Mouse (Mus musculus) macrophage (primary cell): ENCODE data around the gene Nfyc. TPM values are rescaled to one million over a fixed set of nuclear protein-coding genes. Genes with fewer than 3 reads are reported as not detected.

Source experiments
- H3K27ac ChIP-seq: fragments of 350-480 bp; formaldehyde crosslinking; 2 replicates; pipeline ENCODE4 v1.9.0; 2021
- H3K36me3 ChIP-seq: fragments of 350-480 bp; formaldehyde crosslinking; 2 replicates; pipeline ENCODE4 v1.9.0; 2021; ENCODE audit errors: inconsistent target
- H3K4me3 ChIP-seq: fragments of 350-480 bp; formaldehyde crosslinking; 2 replicates; pipeline ENCODE4 v1.9.0; 2021; ENCODE audit errors: inconsistent target
- H3K79me2 ChIP-seq: fragments of 350-480 bp; formaldehyde crosslinking; 2 replicates; pipeline ENCODE4 v1.9.0; 2021; ENCODE audit errors: inconsistent target
- WGBS: methylation state at CpG from one replicate; pipeline ENCODE4 v1.1.7; 2026; ENCODE audit warnings: inconsistent platforms; ENCODE audit not compliant: missing documents; 5-methylcytosine and 5-hydroxymethylcytosine counted together
- polyA plus RNA-seq: library from polyadenylated mRNA; stranded (reverse); fragments of 250-400 nt; gene quantifications from 3 replicates; pipeline ENCODE4 v1.2.4, GENCODE M21; 2018; ENCODE audit warnings: inconsistent platforms

The Nfyc gene
- polyA plus RNA-seq, 1 experiment from 2014 or later: 28.3 TPM

DNA sequence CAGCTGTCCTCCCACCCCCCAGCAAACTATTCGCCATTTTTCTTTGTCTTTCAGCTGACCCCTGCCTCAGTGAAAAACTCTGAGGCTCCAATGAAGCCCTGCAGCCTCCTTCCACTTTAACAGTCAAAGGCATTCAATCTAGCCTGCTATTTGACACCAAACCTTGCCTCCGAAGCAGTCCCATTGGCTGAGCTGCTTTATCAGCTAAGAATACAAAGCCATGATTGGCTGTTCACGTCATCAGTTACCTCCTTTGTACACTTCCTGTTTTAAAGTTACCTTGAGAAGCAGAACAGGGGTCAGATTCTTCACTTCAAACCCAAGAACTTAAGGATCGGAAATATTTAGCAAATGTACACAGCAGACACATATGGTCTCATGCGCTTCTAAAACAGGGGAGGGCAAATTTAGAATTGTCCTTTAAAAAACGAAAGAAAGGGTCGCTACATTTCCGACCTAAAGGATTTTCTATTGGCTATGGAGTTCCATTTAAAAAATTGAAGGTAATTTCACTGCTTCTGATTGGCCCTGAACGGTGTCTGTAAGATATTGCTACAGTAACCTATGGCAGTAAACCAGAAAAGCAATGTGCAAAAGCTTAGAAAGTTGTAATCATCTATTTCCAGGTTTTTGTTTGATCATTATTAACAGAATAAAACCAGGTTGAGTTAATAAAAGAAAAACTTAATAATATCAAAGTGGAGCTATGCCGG, 15.6 kb downstream of the Nfyc start:
- Histone ChIP-seq H3K36me3 (no peaks in the 10 kb centered on the region), H3K27ac (peak overlapping the region; percentile 28), H3K79me2 (peaks cover 98% of the 10 kb centered on the region), H3K4me3 (peak overlapping the region; percentile 60)
- 9% methylated on average over 10 of the region's 10 CpGs for WGBS

DNA sequence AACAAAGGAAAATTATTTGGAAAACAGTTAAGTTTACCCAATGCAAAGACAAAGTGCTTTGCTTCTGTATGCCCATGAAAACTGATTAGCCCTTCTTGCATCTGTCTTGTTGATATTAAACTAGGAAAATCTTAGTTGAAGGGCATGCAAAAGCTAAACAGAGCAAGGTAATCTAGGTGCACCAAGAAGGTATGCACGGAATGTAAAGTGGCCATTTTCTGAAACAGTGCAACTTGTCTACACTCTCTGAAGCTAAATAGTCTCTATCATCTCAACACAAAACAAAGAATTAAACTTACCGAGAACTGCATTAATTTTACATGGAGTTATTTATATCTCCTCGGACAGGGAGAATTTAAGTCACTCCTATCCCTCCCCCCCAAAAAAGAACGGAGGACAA, 16.2 kb downstream of the Nfyc start:
- WGBS: 10% methylated on average over 4 of the region's 4 CpGs
- peak overlapping the region; percentile 28 for H3K27ac ChIP-seq
- peaks cover 98% of the 10 kb centered on the region for H3K79me2 ChIP-seq
- no peaks in the 10 kb centered on the region for H3K36me3 ChIP-seq
- H3K4me3 ChIP-seq: peak overlapping the region; percentile 60

DNA sequence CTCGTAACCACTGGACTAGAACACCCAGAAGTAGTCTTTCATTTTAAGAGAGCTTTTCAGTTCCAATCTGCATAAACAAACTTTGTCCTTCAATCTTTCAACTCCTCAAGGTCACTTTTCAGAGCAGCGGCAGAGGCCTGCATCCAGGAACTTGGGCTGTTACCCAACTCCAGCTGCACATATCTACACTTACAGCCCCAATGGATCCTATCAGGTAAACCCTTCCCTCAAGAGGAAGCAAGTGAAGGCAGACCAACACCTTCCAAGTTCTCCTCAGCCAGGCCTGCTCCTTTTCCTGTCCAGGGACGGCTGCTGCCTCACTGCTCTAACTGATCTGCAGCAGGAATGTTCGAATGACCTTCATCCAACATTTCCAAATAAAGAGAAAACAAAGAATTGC, 17.2 kb downstream of the Nfyc start:
- Histone ChIP-seq H3K27ac (no peak overlapping the region), H3K79me2 (peaks cover 100% of the 10 kb centered on the region), H3K4me3 (no peak overlapping the region), H3K36me3 (no peaks in the 10 kb centered on the region)
- WGBS: 64% methylated on average over 4 of the region's 4 CpGs

DNA sequence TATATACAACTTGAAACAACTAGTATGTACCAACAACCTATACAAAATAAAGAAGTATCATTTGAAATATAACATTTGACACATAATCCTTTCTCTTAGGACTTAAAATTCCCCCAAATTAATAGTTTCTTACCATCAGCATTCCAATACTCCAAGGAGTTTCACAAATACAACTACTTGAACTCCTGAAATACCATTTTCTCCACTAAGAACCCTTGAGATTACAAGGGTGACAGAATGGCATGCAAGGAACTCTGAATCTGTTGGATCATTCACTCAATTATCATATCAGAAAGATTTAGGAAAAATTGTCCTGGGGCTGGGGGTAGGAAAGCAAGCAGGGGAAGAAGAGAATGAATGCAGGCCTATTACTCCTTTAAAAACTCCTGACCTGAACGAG, 17.6 kb downstream of the Nfyc start:
- Histone ChIP-seq H3K27ac (no peak overlapping the region), H3K4me3 (no peak overlapping the region), H3K79me2 (peaks cover 100% of the 10 kb centered on the region), H3K36me3 (no peaks in the 10 kb centered on the region)
- WGBS: 46% methylated on average over 1 of the region's 1 CpGs

DNA sequence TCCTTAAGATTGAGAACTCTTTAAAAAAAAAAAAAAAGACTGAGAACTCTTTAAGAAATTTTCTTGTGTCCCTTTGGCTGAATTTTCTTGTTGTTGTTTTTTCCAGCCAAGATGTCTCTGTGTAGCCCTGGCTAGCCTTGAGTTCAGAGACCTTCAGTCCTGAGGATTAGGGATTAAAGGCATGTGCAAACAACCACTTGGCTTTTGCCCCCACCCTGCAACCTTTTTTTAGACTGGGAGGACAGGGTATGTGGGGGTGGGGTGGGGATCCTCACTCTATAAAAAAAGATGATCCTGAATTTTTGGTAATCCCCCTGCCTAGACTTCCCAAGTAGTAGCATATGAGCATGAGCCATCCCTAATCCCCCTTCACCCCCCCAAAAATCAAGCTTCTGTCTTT, 25.6 kb downstream of the Nfyc start:
- H3K4me3 ChIP-seq: no peak overlapping the region
- no peak overlapping the region for H3K27ac ChIP-seq
- H3K36me3 ChIP-seq: no peaks in the 10 kb centered on the region
- peaks cover 100% of the 10 kb centered on the region for H3K79me2 ChIP-seq

DNA sequence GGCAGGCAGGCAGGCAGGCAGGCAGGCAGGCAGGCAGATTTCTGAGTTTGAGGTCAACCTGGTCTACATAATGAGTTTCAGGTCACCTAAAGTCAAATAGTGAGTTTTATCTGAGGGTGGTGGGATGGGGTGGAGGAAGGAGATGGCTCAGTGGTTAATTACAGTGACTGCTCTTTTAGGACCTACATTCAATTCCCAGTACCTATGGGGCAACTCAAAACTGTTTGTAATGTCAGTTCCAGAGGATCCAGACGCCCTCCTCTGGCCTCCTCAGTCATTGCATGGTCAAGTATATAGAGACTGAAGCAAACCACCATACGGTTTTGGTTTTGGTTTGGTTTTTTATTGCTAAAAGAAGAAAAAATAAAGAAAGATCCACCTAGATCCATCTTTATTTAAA, 29.9 kb downstream of the Nfyc start:
- no peak overlapping the region for H3K27ac ChIP-seq
- no peak overlapping the region for H3K4me3 ChIP-seq
- 58% methylated on average over 2 of the region's 2 CpGs for WGBS
- H3K36me3 ChIP-seq: no peaks in the 10 kb centered on the region
- peaks cover 100% of the 10 kb centered on the region for H3K79me2 ChIP-seq

- Histone ChIP-seq H3K4me3 (no peak overlapping the region), H3K27ac (no peak overlapping the region), H3K79me2 (peaks cover 100% of the 10 kb centered on the region), H3K36me3 (no peaks in the 10 kb centered on the region)
- WGBS: 92% methylated on average over 3 of the region's 3 CpGs
Measured at GRCm38 (mm10) chr4:120800691-120801090, 30.7 kb downstream of the Nfyc start.

GRCm38 (mm10) chr4:120799680-120800166, 31.6 kb downstream of the Nfyc start:
- WGBS: 70% methylated on average over 2 of the region's 2 CpGs
- Histone ChIP-seq H3K36me3 (no peaks in the 10 kb centered on the region), H3K27ac (no peak overlapping the region), H3K4me3 (no peak overlapping the region), H3K79me2 (peaks cover 100% of the 10 kb centered on the region)

DNA sequence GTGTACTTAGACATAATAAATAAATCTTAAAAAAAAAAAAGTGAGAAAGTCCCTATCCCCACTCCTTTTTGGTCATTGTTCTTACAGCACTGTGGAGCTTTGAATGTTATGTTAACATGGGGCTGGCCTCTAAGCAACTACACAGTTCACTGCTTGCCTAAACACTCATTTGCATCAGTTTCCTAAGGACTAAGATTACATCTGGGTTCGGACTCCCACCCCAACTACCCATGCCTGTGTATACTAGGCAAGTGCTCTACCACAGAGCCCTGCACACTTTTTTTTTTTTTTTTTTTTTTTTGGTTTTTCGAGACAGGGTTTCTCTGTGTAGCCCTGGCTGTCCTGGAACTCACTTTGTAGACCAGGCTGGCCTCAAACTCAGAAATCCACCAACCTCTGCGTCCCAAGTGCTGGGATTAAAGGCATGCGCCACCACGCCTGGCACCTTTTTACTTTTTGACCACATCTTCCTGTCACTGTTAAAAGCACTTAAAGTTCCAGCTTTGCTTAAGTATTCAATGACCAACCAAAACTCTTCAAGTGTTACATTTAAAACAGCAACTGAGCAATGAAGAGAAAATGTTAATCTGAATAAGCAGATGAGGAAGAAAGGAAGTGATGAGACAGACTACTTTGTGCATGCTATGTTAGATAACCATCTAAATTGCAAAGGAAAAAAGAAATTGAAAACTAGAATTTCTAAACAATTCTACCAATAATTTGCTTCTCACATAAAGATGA, 33.2 kb downstream of the Nfyc start:
- Histone ChIP-seq H3K27ac (no peak overlapping the region), H3K4me3 (no peak overlapping the region), H3K79me2 (peaks cover 100% of the 10 kb centered on the region), H3K36me3 (no peaks in the 10 kb centered on the region)
- 75% methylated on average over 4 of the region's 5 CpGs for WGBS

DNA sequence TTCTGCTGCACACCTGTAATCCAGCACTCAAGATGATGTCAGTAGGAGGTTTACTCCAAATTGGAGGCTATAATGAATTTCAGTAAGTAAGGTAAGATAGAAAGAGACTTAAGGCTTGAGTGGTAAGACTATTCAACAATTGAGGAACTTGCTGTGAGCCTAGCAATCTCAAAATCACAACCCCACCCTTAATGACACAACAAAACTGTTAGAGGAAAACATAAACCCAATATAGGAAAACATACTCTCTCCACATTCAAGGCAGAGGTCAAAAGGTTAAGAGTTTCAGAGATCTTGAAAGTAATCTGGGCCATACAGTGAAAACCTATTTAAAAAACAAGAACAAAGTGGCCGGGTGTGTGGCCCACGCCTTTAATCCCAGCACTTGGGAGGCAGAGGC, 34.7 kb downstream of the Nfyc start:
- H3K36me3 ChIP-seq: no peaks in the 10 kb centered on the region
- H3K4me3 ChIP-seq: no peak overlapping the region
- no peak overlapping the region for H3K27ac ChIP-seq
- peaks cover 99% of the 10 kb centered on the region for H3K79me2 ChIP-seq
- 64% methylated on average over 2 of the region's 2 CpGs for WGBS

DNA sequence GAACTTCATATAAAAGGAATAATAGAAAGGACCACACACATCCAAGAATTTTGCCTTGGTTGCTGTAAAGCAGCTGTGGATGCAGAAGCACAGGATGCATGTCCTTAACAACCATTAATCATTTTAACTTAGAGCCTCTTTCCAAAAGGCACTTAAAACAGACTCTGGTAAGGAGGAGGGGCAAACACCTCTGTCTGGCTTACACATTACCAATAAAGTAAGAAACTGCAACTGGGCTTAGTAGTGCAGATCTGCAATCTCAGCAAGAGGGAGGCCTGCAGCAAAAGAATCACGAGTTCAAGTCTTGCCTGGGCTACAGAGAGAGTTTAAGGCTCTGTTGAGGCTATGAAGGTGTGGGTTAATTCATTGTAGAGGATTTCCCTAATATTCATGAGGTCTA, 35.7 kb downstream of the Nfyc start:
- no peak overlapping the region for H3K4me3 ChIP-seq
- no peaks in the 10 kb centered on the region for H3K36me3 ChIP-seq
- H3K27ac ChIP-seq: no peak overlapping the region
- peaks cover 93% of the 10 kb centered on the region for H3K79me2 ChIP-seq
- 92% methylated on average over 1 of the region's 1 CpGs for WGBS

DNA sequence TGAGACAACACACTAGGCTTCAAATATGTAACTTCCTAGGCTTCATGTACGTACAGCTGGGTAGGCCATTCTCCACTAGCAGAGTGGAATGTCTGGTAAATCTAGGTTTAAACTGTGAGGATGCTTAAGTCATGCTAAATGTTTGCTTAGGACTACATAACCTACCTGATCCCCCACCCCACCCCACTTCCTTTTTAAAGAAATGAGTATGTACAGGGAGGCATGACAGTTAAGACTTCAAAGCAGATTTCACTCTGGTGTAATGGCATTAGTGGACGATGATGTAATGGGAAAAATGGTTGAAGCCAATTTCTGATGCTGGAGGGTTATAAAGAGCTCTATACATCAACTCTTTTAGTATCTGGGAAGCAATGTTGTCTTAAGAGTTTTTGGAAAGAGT, 38.5 kb downstream of the Nfyc start:
- no peak overlapping the region for H3K27ac ChIP-seq
- H3K79me2 ChIP-seq: peaks cover 66% of the 10 kb centered on the region
- H3K36me3 ChIP-seq: 0 out of 2 replicates have a peak, but pooled peaks cover 10% of the 10 kb centered on the region
- no peak overlapping the region for H3K4me3 ChIP-seq
- 92% methylated on average over 2 of the region's 2 CpGs for WGBS

GRCm38 (mm10) chr4:120790027-120790426, 41.3 kb downstream of the Nfyc start:
- 97% methylated on average over 4 of the region's 4 CpGs for WGBS
- Histone ChIP-seq H3K4me3 (no peak overlapping the region), H3K36me3 (0 out of 2 replicates have a peak, but pooled peaks cover 10% of the 10 kb centered on the region)

GRCm38 (mm10) chr4:120755801-120756200, 75.6 kb downstream of the Nfyc start:
- H3K79me2 ChIP-seq: no peaks in the 10 kb centered on the region
- WGBS: 91% methylated on average over 5 of the region's 5 CpGs
- no peak overlapping the region for H3K4me3 ChIP-seq
- H3K27ac ChIP-seq: no peak overlapping the region
- peaks cover 22% of the 10 kb centered on the region for H3K36me3 ChIP-seq

More at GRCm38 (mm10) chr4:120790027-120790426, 41.3 kb downstream of the Nfyc start:
- Histone ChIP-seq H3K79me2 (peaks cover 37% of the 10 kb centered on the region), H3K27ac (no peak overlapping the region)

GRCm38 (mm10) chr4:120755299-120755698, 76.1 kb downstream of the Nfyc start:
- Histone ChIP-seq H3K79me2 (no peaks in the 10 kb centered on the region), H3K4me3 (no peak overlapping the region), H3K36me3 (peaks cover 22% of the 10 kb centered on the region), H3K27ac (no peak overlapping the region)
- 0% methylated on average over 1 of the region's 1 CpGs for WGBS
